Mouse (Mus musculus) adrenal gland, postnatal 14 days (tissue): ENCODE measurements at regions not wholly inside any gene's neighbourhood (a gene's known extent, or its start where the extent isn't known, plus 50 kb on each side); places are given as distances from the start of the nearest gene placed in this dataset.

Experiments used
- DNase-seq: peaks from one replicate; pipeline ENCODE4 v3.0.0; 2021; ENCODE audit warnings: mixed read lengths

DNA sequence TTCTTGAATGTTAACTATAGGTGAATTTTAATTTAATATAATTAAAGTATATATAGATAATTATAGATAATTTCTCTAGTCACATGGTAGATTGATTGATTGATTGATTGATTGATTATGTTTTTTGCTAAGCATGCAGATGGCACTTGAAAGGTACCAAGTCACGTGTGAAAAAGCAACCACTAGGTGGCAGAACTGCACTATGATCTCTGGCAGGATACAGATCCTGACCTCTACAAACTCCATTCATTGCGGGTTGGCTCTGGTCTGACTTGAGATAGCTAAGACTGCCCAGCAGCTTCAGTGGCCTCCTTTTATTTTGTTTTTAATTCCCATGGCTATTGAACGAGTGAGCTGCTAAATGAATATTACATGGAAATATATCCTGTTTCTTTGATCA lies 229.7 kb upstream of the Grm3 start:
- peak; percentile 31 for DNase-seq

DNA sequence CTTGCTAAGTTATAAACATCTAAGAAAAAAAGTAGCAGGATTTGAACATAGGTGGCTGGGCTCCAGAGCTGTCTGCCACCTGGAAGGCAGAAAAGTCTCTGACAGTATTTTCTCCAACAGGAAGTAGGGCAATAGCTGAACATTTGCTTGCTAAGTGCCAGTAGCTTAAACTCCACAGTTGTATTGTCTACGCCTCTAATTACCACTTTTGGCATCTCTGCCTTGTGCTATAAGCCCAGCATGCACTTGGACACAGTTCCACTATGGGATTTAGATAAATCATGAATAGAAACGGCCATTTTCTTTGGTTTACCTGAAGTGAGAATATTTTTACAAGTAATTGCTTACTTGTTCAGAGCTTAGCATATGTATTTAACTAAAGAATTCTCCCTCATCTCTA lies 213.8 kb upstream of the Grm3 start:
- no peak for DNase-seq

DNA sequence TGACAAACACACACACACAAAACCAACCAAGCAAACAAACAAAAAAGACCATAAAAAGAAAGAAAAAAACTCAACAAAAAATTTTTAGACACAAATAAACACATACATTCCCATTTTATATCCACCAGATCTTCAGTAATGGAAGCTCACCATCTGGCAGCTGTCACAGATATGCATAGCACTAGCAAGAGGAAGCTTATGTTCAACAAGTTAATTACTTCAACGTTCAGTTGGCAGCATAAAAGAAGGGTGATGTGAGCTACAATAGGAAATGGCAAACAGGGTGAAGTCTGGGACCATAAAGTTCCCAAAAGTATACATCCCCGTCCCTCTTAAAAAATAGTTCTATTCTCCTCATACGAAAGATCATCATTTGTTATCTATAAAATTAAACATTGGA lies 188.0 kb upstream of the Grm3 start:
- DNase-seq: no peak

DNA sequence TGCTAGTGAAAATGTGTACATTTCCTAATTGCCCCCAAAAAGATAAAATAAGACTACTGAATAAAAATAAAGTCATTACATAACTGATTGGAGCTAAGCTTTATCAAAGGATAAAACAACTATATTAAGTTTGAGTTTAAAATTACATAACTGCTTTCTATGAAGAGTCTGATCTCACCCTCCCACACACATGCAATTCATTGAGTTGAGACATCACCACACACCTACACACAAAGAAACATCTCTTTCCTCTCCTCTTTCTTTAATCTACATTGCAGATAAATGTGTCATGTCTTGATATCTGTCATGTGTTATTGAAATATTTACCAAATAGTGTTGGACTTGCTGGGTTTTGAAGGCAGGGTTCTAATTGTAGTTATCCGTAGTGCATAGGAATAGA lies 186.8 kb upstream of the Grm3 start:
- no peak for DNase-seq

- DNase-seq: no peak
Observed at GRCm38 (mm10) chr5:9911089-9911473, 186.1 kb upstream of the Grm3 start.

DNA sequence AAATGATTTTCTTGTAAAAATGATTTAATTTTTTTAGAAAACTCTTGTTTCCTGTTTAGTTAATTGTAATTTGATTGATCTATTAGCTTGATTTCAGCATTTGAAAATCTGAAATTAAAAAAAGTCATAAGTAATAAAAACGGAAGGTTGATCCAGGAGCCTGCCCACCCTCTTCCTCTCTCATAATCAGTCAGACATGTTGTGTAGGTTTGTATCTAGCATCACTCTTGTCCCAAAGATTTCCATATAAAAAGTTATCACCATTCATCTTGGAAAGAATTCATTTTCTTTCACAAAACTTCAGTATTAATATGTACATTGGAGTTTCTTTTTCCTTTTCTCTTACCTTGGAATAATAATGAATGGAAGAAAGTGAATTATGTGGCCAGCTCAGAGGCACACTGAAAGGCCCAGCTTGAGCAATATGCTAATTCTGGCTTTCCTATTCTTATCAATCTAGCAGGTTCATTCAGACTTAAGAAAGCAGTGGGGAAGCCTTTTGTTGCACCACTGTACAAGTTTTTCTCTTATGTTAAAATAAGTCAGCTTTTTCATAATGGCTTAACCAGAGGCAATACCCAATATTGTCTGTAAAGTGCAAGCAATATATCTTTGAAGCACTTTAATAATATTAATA lies 185.6 kb upstream of the Grm3 start:
- no peak for DNase-seq

GRCm38 (mm10) chr5:9895297-9895696 lies 170.3 kb upstream of the Grm3 start:
- no peak for DNase-seq

GRCm38 (mm10) chr5:9878063-9878462 lies 153.1 kb upstream of the Grm3 start:
- DNase-seq: no peak

DNA sequence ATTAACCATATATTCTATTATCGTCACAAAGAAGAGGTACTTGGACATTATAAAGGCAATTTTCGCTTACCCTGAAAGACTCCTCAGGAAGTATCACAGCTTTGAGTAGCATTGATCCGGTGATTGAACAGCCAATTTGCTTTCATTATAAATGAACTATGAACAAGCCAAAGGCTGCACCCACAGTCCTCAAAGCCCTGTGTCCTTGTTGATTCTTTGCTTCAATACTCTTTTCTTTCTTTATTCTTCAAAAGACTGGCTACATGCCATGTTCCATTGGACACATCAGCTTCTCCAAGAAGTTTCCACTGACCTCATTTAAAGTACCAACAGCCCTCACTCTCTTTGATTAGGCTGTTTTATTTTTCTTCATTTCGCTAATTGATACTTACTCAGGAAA lies 144.1 kb upstream of the Grm3 start:
- DNase-seq: no peak

DNA sequence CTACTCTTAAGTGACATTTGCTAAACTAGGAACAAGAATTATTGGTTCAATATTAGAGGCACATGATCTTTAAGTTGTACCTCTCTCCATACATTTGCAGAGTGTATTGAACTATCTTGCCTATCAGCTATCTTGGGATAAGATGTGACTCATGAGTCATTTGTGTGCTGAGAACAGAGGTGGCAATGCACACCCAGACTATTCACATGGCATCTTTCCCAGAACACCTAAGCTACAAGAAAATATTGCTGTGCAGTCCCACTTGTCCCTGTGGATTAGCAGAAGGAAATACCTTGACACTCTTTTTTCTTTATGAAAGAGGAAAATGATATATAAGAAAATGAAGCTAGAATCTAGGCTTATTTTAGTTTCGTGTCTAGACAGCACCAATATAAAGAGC lies 104.8 kb upstream of the Grm3 start:
- no peak for DNase-seq

GRCm38 (mm10) chr5:9801707-9802106 lies 76.7 kb upstream of the Grm3 start:
- no peak for DNase-seq

DNA sequence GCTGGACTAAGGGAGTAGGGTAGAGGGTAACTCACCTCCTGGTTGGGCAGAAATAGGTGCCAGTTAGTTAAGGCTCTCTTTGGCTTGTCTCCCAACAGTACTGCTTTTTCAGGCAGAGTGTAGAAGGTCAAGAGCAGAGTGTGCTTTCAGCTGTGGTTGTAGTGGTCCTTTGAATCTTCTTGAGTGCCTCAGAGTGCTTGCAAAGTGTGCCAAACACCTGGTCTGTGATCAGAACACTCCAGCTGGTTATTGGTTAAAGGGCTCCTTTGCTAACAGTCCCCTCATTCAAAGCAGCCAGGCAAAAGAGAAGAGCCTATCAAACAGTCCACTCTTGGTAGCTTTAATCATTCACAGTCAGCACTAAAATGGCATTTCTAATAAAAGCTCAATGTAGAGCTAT lies 56.1 kb upstream of the Grm3 start:
- DNase-seq: no peak
